Mouse (Mus musculus): Measurements from ENCODE around the gene Pknox2. TPM values are rescaled to one million over a fixed set of nuclear protein-coding genes. Genes with fewer than 3 reads are reported as not detected.
A peak's percentile ranks its signal among the peaks of the same experiment; 100 is the strongest.

Gene Pknox2
- total and polyA plus RNA-seq, 2 experiments from 2014 or later = 26.1 to 27.9 TPM

DNA sequence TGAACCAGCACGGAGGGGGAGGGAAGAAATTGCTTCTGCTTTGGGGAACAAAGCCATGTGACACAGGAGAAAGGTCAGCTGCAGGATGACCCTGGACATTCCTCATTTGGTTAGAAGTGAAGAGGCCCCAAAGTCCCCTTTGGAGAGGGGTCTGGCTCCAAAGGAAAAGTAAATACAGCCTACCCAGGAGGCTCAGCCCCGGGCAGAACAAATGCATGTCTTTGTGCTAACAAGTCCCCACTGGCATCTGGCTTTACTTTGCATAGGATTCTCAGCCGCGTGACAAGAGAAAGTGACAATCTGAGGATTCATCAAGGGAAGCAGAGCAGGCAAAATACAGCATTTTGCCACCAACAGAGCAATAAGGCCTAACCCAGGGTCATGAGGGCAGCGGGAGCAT, 54.1 kb downstream of the Pknox2 start:
- DNase-seq = no peak
- Histone ChIP-seq H3K27me3 (ENCODE audit: insufficient read depth, low read length) (no peaks in the 10 kb centered on the region), H3K9ac (no peak overlapping the region), H3K4me1 (ENCODE audit: insufficient read depth) (no peaks in the 10 kb centered on the region), H3K36me3 (ENCODE audit: insufficient read depth) (no peaks in the 10 kb centered on the region), H3K9me3 (ENCODE audit: low read length) (no peaks in the 10 kb centered on the region), H3K4me3 (ENCODE audit: low read depth, low read length) (no peak overlapping the region), H3K4me2 (ENCODE audit: low read depth) (no peak overlapping the region), H3K27ac (ENCODE audit: low read depth, low read length) (no peak overlapping the region)
- no peak for TF ChIP-seq CTCF (IDR thresholded peaks at IDR 0.05; ENCODE audit: low read depth)
- ATAC-seq = no peak
- 13% methylated on average over 5 of the region's 5 CpGs for WGBS

DNA sequence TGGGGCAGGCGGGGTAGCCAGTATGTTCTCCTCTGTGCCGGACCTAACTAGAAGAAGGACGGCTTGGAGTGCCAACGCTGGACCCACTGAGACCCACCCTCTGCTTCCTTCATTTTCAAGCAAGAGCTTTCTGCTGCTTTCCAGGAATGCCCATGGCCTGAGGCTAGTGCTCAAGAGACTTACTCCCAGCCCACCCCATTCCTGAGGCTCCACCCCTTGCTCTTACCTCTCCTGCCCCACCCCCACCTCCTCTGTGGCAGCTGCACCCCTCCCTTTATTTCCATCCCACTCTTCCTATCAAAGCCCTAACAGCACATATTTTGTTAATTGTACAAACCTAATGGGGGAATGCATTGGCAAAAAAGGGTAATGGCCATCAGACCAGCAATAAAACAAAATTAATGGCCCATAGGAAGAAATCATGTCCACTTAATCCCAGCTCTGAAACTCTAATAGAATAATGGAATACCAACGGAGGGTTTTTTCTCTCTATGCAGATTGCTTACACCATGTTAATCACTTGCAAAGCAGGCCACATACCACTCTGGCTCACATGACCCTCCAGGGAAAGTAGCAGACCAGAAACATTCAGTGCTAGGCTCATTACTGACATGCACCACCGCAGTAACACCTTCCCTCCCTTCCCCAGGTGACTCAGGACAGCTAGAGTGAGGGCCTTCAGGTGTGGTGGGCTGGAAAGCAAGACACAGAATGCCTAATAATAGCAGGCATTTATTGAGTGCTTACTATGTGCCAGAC, 57.1 kb downstream of the Pknox2 start:
- Histone ChIP-seq H3K4me1 (ENCODE audit: insufficient read depth) (no peaks in the 10 kb centered on the region), H3K9me3 (ENCODE audit: low read length) (no peaks in the 10 kb centered on the region), H3K27ac (ENCODE audit: low read depth, low read length) (no peak overlapping the region), H3K4me3 (ENCODE audit: low read depth, low read length) (no peak overlapping the region), H3K36me3 (ENCODE audit: insufficient read depth) (no peaks in the 10 kb centered on the region), H3K4me2 (ENCODE audit: low read depth) (no peak overlapping the region), H3K27me3 (ENCODE audit: insufficient read depth, low read length) (no peaks in the 10 kb centered on the region), H3K9ac (no peak overlapping the region)
- ATAC-seq (no peak), DNase-seq (no peak)
- 32% methylated on average over 6 of the region's 6 CpGs for WGBS
- TF ChIP-seq CTCF (IDR thresholded peaks at IDR 0.05; ENCODE audit: low read depth) = no peak

DNA sequence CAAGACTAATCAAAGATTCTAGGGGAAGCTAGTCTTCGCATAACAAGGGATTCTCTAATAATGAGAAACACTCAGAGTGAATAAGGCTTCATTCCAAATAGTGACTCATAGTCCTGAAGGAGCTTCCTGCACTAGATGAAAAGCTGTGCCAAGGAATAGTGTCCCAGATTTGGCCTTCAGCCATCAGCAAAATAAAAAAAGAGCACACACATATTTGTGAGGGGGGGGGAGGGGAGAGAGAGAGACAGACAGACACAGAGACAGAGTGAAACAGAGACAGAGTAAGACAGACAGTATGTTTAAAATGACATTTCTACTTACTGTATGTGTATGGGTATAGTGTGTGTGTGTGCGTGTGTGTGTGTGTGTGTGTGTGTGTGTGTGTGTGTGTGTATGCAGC, 61.8 kb downstream of the Pknox2 start:
- no peak overlapping the region for H3K4me3 ChIP-seq (ENCODE audit: low read depth, low read length)
- ATAC-seq (peak; percentile 43; the same call in 1 of the 2 replicates), DNase-seq (peak; percentile 49)

DNA sequence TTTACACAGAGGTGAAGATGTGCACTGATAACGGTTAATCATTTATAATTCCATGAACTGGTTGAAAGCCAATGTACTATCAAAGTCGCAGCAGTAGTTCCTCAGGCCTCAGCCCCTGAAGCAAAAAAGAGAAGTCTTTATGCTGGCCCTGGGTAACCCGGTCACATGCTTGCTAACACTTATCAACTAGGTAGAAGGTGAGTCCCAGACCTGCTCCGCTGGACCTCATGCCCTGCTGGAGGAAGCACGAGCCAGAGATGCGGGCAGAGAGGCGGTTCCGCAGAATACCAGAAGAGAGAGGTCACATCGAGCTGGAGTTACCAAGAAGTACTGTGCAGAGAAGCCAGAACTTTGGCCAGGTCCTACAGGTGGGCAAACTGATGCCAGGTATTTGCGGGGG, 65.0 kb downstream of the Pknox2 start:
- H3K27ac ChIP-seq (ENCODE audit: low read depth, low read length) = no peak overlapping the region
- no peaks in the 10 kb centered on the region for H3K9me3 ChIP-seq (ENCODE audit: low read length)
- no peak for TF ChIP-seq CTCF (IDR thresholded peaks at IDR 0.05; ENCODE audit: low read depth)
- H3K36me3 ChIP-seq (ENCODE audit: insufficient read depth) = no peaks in the 10 kb centered on the region
- ATAC-seq = no peak
- H3K9ac ChIP-seq = no peak overlapping the region
- 95% methylated on average over 10 of the region's 10 CpGs for WGBS
- no peak overlapping the region for H3K4me2 ChIP-seq (ENCODE audit: low read depth)
- H3K4me3 ChIP-seq (ENCODE audit: low read depth, low read length) = no peak overlapping the region
- H3K27me3 ChIP-seq (ENCODE audit: insufficient read depth, low read length) = no peaks in the 10 kb centered on the region
- no peak for DNase-seq
- 0 out of 2 replicates have a peak, but pooled peaks cover 5% of the 10 kb centered on the region for H3K4me1 ChIP-seq (ENCODE audit: insufficient read depth)

More for the DNA sequence above, 61.8 kb downstream of the Pknox2 start:
- TF ChIP-seq CTCF (IDR thresholded peaks at IDR 0.05; ENCODE audit: low read depth) = no peak
- peak overlapping the region; percentile 35; the same call in 1 of the 2 replicates for H3K27ac ChIP-seq (ENCODE audit: low read depth, low read length)
- H3K4me2 ChIP-seq (ENCODE audit: low read depth) = no peak overlapping the region
- 38% methylated on average over 2 of the region's 2 CpGs for WGBS
- H3K9ac ChIP-seq = no peak overlapping the region
- H3K36me3 ChIP-seq (ENCODE audit: insufficient read depth) = no peaks in the 10 kb centered on the region
- no peaks in the 10 kb centered on the region for H3K4me1 ChIP-seq (ENCODE audit: insufficient read depth)
- H3K27me3 ChIP-seq (ENCODE audit: insufficient read depth, low read length) = no peaks in the 10 kb centered on the region
- no peaks in the 10 kb centered on the region for H3K9me3 ChIP-seq (ENCODE audit: low read length)

DNA sequence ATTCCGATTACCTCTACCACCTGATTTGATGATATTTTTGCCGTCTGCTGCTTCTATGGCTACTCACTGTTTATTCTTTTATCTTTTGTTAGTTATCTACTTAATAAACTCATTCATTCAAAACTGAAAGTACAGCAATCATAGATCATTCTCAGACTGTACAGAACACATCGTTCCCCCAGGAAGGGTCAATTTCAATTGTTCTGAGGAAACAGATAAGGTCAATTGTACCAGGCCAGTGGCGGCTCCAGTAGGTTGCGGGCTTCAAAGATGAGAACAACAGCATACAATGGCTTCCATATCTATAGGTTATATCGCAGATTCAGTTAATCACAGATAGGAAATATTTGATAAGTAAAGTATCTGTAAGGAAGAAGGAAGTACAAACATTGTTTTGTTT, 66.9 kb downstream of the Pknox2 start:
- H3K27me3 ChIP-seq (ENCODE audit: insufficient read depth, low read length) = no peaks in the 10 kb centered on the region
- 93% methylated on average over 6 of the region's 6 CpGs for WGBS
- no peak for ATAC-seq
- H3K36me3 ChIP-seq (ENCODE audit: insufficient read depth) = no peaks in the 10 kb centered on the region
- H3K4me2 ChIP-seq (ENCODE audit: low read depth) = no peak overlapping the region
- no peak for TF ChIP-seq CTCF (IDR thresholded peaks at IDR 0.05; ENCODE audit: low read depth)
- no peak for DNase-seq
- H3K9me3 ChIP-seq (ENCODE audit: low read length) = no peaks in the 10 kb centered on the region
- no peak overlapping the region for H3K27ac ChIP-seq (ENCODE audit: low read depth, low read length)
- peaks cover 18% of the 10 kb centered on the region for H3K4me1 ChIP-seq (ENCODE audit: insufficient read depth)
- H3K9ac ChIP-seq = no peak overlapping the region
- no peak overlapping the region for H3K4me3 ChIP-seq (ENCODE audit: low read depth, low read length)

DNA sequence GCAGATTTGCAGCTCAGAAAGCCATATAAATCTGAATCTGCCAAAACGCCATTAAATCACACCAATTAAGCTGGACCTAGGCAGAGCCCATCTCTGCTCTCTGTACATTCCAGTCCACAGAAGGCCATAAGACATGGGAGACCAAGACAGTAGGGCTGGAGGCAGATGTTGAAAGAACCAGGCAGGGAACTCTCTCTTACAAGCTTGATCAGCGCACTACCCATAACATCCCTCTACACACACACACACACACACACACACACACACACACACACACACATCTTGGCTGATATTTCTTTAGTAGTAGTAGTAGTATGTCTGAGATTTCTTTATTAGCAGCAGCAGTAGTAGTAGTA, 70.2 kb downstream of the Pknox2 start:
- H3K9me3 ChIP-seq (ENCODE audit: low read length) = no peaks in the 10 kb centered on the region
- peak; percentile 56 for ATAC-seq
- TF ChIP-seq CTCF (IDR thresholded peaks at IDR 0.05; ENCODE audit: low read depth) = no peak
- peaks cover 18% of the 10 kb centered on the region for H3K4me1 ChIP-seq (ENCODE audit: insufficient read depth)
- H3K36me3 ChIP-seq (ENCODE audit: insufficient read depth) = no peaks in the 10 kb centered on the region
- H3K27ac ChIP-seq (ENCODE audit: low read depth, low read length) = peak overlapping the region; percentile 77
- no peaks in the 10 kb centered on the region for H3K27me3 ChIP-seq (ENCODE audit: insufficient read depth, low read length)
- 26% methylated on average over 2 of the region's 2 CpGs for WGBS
- peak overlapping the region; percentile 38 for H3K4me2 ChIP-seq (ENCODE audit: low read depth)
- H3K9ac ChIP-seq = 0 out of 2 replicates have a peak overlapping the region, but pooled peaks have one; percentile 32
- no peak for DNase-seq
- no peak overlapping the region for H3K4me3 ChIP-seq (ENCODE audit: low read depth, low read length)

DNA sequence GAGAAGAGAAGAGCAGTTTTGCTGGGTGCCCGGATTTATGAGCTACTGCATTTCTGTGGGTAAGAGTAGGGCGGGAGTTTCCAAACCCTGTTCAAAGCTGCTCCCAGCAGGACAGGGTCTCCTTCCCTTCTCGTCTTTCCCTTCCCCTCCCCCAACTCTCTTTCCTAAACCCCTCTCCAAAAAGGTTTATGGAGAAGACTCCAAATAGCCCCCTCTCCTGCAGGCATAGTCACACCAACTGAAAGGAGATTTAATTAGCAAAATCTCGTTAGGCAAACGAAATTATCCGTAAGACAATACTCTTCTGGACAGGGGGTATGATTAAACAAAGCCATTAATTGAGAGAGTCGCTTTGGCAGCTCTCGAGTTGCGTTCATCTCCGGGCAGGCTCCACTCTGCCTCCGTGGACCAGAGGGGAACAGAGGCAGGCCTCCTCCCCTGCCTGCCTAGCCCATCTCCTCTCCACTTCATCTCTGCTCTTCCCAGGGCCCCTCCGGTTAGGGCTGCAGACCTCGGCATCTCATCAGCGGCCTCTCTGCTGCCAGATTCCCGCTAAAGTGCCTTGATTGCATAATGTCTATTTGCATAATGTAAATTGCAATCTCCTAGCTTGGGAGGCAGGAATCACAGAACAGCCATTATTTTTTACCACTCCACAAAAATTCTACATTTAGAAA, 70.7 kb downstream of the Pknox2 start:
- H3K27ac ChIP-seq (ENCODE audit: low read depth, low read length) = peak overlapping the region; percentile 77
- H3K9me3 ChIP-seq (ENCODE audit: low read length) = no peaks in the 10 kb centered on the region
- H3K36me3 ChIP-seq (ENCODE audit: insufficient read depth) = no peaks in the 10 kb centered on the region
- no peak overlapping the region for H3K4me3 ChIP-seq (ENCODE audit: low read depth, low read length)
- H3K4me1 ChIP-seq (ENCODE audit: insufficient read depth) = peaks cover 18% of the 10 kb centered on the region
- H3K27me3 ChIP-seq (ENCODE audit: insufficient read depth, low read length) = no peaks in the 10 kb centered on the region
- 5% methylated on average over 15 of the region's 15 CpGs for WGBS
- peak overlapping the region; percentile 38 for H3K4me2 ChIP-seq (ENCODE audit: low read depth)
- peak; percentile 86 for ATAC-seq
- no peak for TF ChIP-seq CTCF (IDR thresholded peaks at IDR 0.05; ENCODE audit: low read depth)
- H3K9ac ChIP-seq = 0 out of 2 replicates have a peak overlapping the region, but pooled peaks have one; percentile 32
- peak; percentile 67 for DNase-seq
